Mouse (Mus musculus): ENCODE data around the gene Psma1. TPM values are rescaled to one million over a fixed set of nuclear protein-coding genes. Genes with fewer than 3 reads are reported as not detected.

Psma1 gene
- total and polyA plus RNA-seq, 2 experiments from 2014 or later = 144 to 342 TPM

DNA sequence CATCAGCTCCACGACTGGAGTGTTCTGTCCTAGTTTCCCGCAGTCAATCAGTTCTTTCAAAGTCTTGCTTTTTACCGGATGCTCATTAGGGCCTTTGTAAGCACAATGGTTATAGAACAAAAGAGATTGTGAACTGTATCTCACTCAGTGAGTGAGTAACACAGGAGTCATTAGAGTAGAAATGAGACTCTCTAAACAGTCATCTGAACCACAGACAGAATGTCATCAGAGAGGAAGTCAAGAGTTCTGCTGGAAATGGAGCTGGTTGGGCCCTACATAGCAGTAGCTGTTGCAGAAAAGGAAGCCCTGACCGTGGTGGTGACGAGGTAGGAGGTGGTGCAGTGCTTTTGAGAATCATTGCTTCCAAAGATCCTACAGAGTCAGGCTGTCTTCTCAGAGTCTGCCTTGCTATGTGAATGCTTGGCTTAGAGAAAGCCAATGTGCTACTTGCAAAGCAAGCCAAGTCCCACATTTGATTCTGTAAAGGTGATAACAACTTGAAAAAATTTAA lies 40.5 kb upstream of the Psma1 start:
- no peaks in the 10 kb centered on the region for H3K4me1 ChIP-seq (ENCODE audit: insufficient read depth, low read length)
- no peak for TF ChIP-seq CTCF (IDR thresholded peaks at IDR 0.05; ENCODE audit: low read depth)
- no peaks in the 10 kb centered on the region for H3K27me3 ChIP-seq (ENCODE audit: insufficient read depth, low read length)
- no peak overlapping the region for H3K4me3 ChIP-seq (ENCODE audit: low read length)
- 25% methylated on average over 5 of the region's 5 CpGs for WGBS
- H3K9me3 ChIP-seq (ENCODE audit: low read length) = no peaks in the 10 kb centered on the region
- H3K9ac ChIP-seq (replicated peaks; ENCODE audit: low read length) = no peak overlapping the region
- ATAC-seq (no peak), DNase-seq (ENCODE audit: low spot score) (no peak)
- no peak overlapping the region for H3K27ac ChIP-seq
- H3K36me3 ChIP-seq (ENCODE audit: insufficient read depth, low read length) = no peaks in the 10 kb centered on the region
- H3K4me2 ChIP-seq (ENCODE audit: low read depth, low read length) = no peak overlapping the region

DNA sequence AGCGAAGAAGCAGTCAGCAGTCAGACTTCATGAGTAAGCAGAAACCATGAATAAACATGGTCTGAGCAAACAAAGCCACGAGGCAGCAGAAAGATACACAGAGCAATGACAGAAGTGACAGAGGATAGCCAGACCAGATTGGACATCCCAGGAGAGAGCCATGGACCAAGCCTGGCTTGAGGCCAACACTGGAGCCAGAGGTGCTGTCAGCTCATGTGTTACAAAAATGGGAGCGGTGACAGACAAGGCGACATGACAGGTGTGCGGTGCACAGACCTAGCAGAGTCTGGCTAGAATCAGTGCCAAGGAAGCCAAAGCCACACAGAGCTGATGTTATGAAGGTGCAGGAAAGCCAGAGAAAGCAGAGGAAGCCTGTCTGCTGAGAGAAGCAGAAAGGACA lies 35.3 kb upstream of the Psma1 start:
- 50% methylated on average over 5 of the region's 5 CpGs for WGBS
- H3K36me3 ChIP-seq (ENCODE audit: insufficient read depth, low read length) = no peaks in the 10 kb centered on the region
- H3K27me3 ChIP-seq (ENCODE audit: insufficient read depth, low read length) = no peaks in the 10 kb centered on the region
- DNase-seq (ENCODE audit: low spot score) = peak; percentile 46
- no peaks in the 10 kb centered on the region for H3K9me3 ChIP-seq (ENCODE audit: low read length)
- no peaks in the 10 kb centered on the region for H3K4me1 ChIP-seq (ENCODE audit: insufficient read depth, low read length)
- H3K4me2 ChIP-seq (ENCODE audit: low read depth, low read length) = no peak overlapping the region
- no peak overlapping the region for H3K9ac ChIP-seq (replicated peaks; ENCODE audit: low read length)
- peak overlapping the region; percentile 48; the same call in 1 of the 2 replicates for H3K27ac ChIP-seq
- H3K4me3 ChIP-seq (ENCODE audit: low read length) = no peak overlapping the region
- TF ChIP-seq CTCF (IDR thresholded peaks at IDR 0.05; ENCODE audit: low read depth) = no peak
- ATAC-seq = peak; percentile 56; the same call in 1 of the 2 replicates

DNA sequence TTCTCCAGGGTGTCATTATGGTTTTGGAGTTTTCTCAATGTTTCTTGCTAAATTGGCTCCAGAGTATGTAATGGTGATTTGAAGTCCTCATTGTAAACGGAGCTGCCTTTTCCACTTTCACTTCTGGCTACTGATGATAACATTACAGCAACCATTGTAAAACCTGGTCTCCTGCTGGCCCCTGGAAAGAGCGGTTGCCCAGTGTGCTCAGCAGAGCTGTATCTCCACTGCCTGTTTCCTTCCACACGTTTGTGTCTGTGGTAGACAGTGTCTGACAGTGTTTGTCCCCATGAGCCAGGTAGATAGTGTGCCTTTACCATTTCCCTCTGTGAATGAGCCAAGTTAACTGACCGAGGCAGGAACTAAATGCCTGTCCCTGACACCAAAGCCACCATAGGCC lies 33.1 kb upstream of the Psma1 start:
- TF ChIP-seq CTCF (IDR thresholded peaks at IDR 0.05; ENCODE audit: low read depth) = no peak
- Histone ChIP-seq H3K36me3 (ENCODE audit: insufficient read depth, low read length) (no peaks in the 10 kb centered on the region), H3K4me2 (ENCODE audit: low read depth, low read length) (no peak overlapping the region), H3K9me3 (ENCODE audit: low read length) (no peaks in the 10 kb centered on the region), H3K4me1 (ENCODE audit: insufficient read depth, low read length) (no peaks in the 10 kb centered on the region), H3K27me3 (ENCODE audit: insufficient read depth, low read length) (no peaks in the 10 kb centered on the region), H3K27ac (no peak overlapping the region), H3K9ac (replicated peaks; ENCODE audit: low read length) (no peak overlapping the region), H3K4me3 (ENCODE audit: low read length) (no peak overlapping the region)
- 59% methylated on average over 4 of the region's 4 CpGs for WGBS
- ATAC-seq (no peak), DNase-seq (ENCODE audit: low spot score) (no peak)

DNA sequence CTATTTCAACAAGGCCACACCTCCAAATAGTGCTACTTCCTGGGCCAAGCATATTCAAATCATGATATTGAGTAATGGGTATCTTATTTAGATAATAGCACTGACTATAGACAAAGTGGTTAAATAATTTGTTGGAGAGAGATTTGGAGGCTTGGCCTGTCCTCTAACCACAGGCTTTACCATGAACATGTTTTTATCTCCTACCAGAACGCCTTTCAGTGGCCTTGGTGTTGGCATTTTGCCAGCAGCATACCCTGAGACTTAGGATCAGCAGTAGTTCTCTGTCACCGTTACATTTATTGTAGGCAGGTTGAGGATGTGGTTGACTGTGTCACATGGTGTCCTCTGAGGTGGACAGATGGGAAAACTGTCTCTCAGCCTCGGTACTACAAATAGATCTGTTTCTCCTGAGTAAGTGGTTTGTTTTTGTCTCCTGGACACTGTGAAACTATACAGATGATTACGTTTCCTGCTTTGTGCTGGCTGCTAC lies 25.4 kb upstream of the Psma1 start:
- DNase-seq (ENCODE audit: low spot score) = no peak

DNA sequence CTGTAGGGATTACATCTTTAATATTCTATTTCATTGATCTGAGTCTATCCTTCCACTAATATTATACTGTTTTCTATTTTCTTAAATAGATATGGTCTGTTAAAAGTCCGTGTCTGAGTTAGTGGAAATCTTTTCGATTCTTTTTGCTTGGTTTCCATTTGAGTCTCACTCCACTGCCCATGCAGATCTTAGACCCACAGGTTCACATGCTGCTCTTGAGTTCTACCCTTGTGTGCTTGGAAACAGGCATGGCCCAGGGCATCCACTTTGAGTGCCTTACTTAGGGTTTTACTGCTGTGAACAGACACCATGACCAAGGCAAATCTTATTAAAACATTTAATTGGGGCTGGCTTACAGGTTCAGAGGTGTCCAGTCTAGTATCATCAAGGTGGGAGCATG lies 24.9 kb upstream of the Psma1 start:
- H3K4me3 ChIP-seq (ENCODE audit: low read length) = no peak overlapping the region
- 87% methylated on average over 2 of the region's 2 CpGs for WGBS

More for the DNA sequence above, 25.4 kb upstream of the Psma1 start:
- no peak overlapping the region for H3K4me3 ChIP-seq (ENCODE audit: low read length)
- 70% methylated on average over 4 of the region's 4 CpGs for WGBS
- H3K36me3 ChIP-seq (ENCODE audit: insufficient read depth, low read length) = no peaks in the 10 kb centered on the region
- no peaks in the 10 kb centered on the region for H3K4me1 ChIP-seq (ENCODE audit: insufficient read depth, low read length)
- no peak overlapping the region for H3K27ac ChIP-seq
- H3K9me3 ChIP-seq (ENCODE audit: low read length) = no peaks in the 10 kb centered on the region
- H3K27me3 ChIP-seq (ENCODE audit: insufficient read depth, low read length) = no peaks in the 10 kb centered on the region
- no peak overlapping the region for H3K9ac ChIP-seq (replicated peaks; ENCODE audit: low read length)
- no peak overlapping the region for H3K4me2 ChIP-seq (ENCODE audit: low read depth, low read length)
- no peak for TF ChIP-seq CTCF (IDR thresholded peaks at IDR 0.05; ENCODE audit: low read depth)
- no peak for ATAC-seq

DNA sequence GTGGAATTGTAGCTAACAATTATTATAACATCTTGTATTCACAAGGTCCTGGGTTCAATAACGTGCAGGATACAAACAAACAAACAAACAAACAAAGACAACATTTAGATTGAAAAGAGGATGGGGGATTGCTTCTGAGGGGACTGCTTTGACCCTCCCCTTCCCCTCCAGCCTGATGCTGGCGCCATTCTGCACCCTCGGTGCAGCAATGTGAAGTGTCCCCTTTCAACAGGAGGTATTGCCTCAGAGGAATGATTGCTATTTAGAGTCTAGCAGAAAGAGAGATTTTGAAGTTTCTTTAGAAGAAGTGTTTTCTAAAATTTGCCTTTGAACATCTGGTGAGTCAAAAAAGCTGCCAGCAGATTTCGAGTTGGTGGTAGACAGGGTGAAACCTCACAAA lies 23.3 kb upstream of the Psma1 start:
- H3K4me1 ChIP-seq (ENCODE audit: insufficient read depth, low read length) = no peaks in the 10 kb centered on the region
- TF ChIP-seq CTCF (IDR thresholded peaks at IDR 0.05; ENCODE audit: low read depth) = no peak
- no peaks in the 10 kb centered on the region for H3K27me3 ChIP-seq (ENCODE audit: insufficient read depth, low read length)
- no peak overlapping the region for H3K9ac ChIP-seq (replicated peaks; ENCODE audit: low read length)
- no peaks in the 10 kb centered on the region for H3K9me3 ChIP-seq (ENCODE audit: low read length)
- H3K4me3 ChIP-seq (ENCODE audit: low read length) = no peak overlapping the region
- 67% methylated on average over 4 of the region's 4 CpGs for WGBS
- H3K36me3 ChIP-seq (ENCODE audit: insufficient read depth, low read length) = no peaks in the 10 kb centered on the region
- no peak for DNase-seq (ENCODE audit: low spot score)
- no peak for ATAC-seq
- no peak overlapping the region for H3K27ac ChIP-seq
- H3K4me2 ChIP-seq (ENCODE audit: low read depth, low read length) = no peak overlapping the region

More for the DNA sequence above, 24.9 kb upstream of the Psma1 start:
- H3K27me3 ChIP-seq (ENCODE audit: insufficient read depth, low read length) = no peaks in the 10 kb centered on the region
- no peak for ATAC-seq
- DNase-seq (ENCODE audit: low spot score) = no peak
- no peaks in the 10 kb centered on the region for H3K9me3 ChIP-seq (ENCODE audit: low read length)
- H3K4me1 ChIP-seq (ENCODE audit: insufficient read depth, low read length) = no peaks in the 10 kb centered on the region
- TF ChIP-seq CTCF (IDR thresholded peaks at IDR 0.05; ENCODE audit: low read depth) = no peak
- H3K27ac ChIP-seq = no peak overlapping the region
- H3K4me2 ChIP-seq (ENCODE audit: low read depth, low read length) = no peak overlapping the region
- no peaks in the 10 kb centered on the region for H3K36me3 ChIP-seq (ENCODE audit: insufficient read depth, low read length)
- H3K9ac ChIP-seq (replicated peaks; ENCODE audit: low read length) = no peak overlapping the region

DNA sequence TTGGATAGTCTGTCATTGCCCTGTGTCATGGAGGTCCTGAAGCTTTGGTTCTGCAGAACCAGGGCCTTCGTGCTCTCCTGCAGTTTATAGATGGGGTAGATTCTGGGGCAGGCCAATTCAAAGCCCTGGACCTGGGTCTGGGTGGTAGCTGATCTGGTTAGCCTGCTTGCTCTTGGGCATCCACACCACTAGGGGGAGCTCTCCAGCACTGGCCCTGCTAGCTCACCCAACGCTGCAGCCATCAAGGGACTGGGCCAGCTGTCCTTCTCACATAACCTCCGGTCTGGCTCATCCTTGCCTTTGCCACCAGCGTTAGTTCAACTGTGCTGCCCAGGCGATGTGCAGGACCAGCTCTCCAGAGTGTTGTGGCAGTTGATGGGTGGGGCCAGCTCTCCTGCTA lies 18.8 kb upstream of the Psma1 start:
- DNase-seq (ENCODE audit: low spot score) (no peak), ATAC-seq (no peak)
- Histone ChIP-seq H3K27ac (no peak overlapping the region), H3K4me1 (ENCODE audit: insufficient read depth, low read length) (0 out of 2 replicates have a peak, but pooled peaks cover 7% of the 10 kb centered on the region), H3K9ac (replicated peaks; ENCODE audit: low read length) (no peak overlapping the region), H3K4me3 (ENCODE audit: low read length) (no peak overlapping the region), H3K4me2 (ENCODE audit: low read depth, low read length) (no peak overlapping the region), H3K9me3 (ENCODE audit: low read length) (no peaks in the 10 kb centered on the region), H3K36me3 (ENCODE audit: insufficient read depth, low read length) (no peaks in the 10 kb centered on the region), H3K27me3 (ENCODE audit: insufficient read depth, low read length) (no peaks in the 10 kb centered on the region)
- WGBS = 80% methylated on average over 5 of the region's 5 CpGs
- TF ChIP-seq CTCF (IDR thresholded peaks at IDR 0.05; ENCODE audit: low read depth) = peak; percentile 54
